Mouse (Mus musculus) ovary, adult 18-20 months (tissue): ENCODE measurements around the gene Ngdn.
"Not testable (repeated sequence)": the region's sequence is repeated elsewhere in the genome, so short reads cannot be mapped to it uniquely, and the experiment has no call there.

ENCODE experiments used
- DNase-seq: peaks from one replicate; pipeline ENCODE4 v3.0.0; 2022; ENCODE audit warnings: low spot score, mixed read lengths

The Ngdn gene

DNA sequence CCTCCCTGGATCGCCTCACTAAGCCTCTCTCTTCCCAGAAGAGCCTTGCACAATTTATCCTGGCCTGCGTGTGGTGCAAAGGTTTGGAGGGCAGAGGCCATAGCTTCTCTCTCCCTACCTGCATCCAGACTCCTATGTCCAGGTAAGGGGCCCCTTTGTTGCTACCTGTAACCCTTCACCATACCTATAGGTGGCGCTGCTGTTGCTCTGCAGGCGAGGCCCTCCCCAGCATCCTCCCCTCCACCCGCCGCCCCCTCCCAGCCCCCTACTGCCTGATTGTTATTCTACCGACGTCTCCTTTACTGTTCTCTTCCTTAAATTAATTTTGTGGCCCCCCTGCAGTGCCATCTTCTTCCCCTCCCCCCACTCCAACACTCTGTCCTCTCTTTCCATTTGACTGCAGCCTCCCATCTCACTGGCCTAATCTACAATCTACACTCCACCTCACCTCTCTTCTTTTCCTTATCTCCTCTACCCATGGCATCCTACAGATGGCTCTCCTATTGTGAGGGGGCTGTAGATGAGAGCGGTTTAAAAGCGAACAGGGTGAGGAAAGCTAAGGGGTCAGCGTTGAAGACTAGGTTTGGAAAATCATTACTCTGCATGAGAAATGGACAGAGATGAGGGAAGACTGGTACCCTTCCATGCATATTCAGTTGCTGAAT, 13.9 kb downstream of the Ngdn start:
- no peak for DNase-seq

DNA sequence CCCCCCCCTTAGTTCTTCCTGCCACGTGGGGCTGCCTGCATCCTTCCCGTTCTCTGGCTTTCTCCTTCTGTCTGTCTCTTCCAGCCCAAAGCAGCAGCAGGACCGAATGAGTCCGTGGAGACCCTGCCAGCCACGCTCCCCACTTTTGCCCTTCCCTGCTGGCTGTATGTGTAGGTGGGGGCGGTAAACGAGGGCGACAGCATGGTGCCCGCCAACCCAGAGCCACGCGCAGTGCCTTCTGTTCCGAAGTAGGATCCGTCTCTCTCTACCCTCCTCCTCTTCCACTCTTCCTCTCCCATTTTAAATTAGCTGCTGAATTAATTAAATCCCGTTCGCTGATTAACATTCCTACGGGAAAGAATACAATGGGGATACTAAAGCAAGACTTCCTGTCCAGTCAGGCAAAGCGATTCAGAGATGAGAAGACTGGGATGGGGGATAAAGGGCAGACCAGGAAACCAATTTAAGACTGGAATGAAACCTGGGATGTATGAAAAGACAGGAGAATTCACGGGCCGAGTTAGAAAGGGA, 17.5 kb downstream of the Ngdn start:
- no peak for DNase-seq

DNA sequence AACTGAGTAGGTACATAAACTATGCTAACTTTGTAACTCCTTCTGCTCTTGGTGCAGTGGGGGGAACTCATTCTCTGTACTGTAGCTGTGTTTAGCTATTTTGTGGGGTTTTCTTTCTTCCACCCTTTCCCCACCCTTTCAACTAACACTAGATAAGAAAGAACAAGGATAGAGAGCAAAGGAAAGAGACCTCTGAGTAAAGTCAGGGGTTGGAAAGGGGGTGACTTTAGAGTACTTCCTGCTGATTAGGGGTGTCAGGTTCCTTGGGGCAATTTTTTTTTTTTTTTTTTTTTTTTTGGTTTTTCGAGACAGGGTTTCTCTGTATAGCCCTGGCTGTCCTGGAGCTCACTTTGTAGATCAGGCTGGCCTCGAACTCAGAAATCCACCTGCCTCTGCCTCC, 28.4 kb downstream of the Ngdn start:
- not testable (repeated sequence) for DNase-seq

DNA sequence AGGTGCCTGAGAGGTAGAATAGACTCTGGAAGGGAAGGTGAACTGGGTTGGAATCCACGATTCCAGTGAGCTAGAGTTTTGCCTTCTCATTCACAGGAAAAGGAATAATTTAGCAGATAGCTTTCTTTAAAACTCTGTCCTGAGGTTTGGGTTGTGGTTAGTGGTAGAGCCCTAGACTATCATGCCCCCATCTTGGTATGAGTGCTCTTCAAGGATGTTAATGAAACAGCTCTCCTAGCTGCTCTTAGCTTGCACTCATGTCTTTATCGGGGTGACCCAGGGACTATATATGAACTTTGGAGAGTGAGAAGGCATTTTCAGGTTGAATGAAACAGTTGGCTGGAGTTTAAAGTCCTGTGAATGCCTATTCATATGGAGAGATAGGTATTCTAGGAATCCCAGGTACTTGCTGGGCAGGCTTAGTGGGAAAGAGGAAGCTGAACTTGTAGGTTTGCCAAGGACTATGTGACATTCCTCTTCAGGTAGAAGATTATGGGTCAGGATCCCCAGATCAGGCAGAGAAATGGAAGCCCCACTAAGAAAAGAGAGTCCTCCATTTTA, 32.8 kb downstream of the Ngdn start:
- DNase-seq = no peak

DNA sequence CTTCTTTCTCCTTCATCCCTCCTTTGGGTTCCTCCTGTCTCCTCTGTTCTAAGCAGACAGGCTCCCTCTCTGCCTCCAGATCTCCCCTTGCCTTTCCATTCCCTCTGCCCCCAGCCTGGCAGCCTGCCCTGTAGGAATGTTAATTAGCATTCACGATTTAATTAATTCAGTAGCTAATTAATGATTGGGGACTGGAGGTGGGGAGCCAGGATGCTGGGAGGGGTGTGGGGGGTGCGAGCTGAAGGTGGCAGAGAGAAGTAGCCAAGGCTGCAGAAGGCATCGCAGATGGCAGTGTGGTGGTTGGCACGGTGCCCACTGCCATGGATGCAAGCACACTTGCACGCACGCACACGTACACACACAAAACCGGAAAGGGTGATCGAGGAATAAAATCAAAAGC, 37.2 kb downstream of the Ngdn start:
- no peak for DNase-seq

DNA sequence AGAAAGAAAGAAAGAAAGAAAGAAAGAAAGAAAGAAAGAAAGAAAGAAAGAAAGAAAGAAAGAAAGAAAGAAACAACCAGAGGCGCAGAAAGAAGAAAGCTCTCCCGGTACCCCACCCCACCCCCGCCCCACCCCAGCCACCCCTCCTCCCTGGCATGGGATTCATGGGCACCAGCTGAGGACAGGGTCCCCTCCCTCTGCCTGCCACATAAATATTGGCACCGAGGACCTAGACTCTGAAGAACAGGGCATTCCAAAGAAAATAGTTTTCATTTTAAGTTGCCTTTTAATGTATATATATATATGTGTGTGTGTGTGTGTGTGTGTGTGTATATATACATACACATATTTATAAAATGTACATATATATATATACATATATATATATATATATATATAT, 37.8 kb downstream of the Ngdn start:
- DNase-seq = no peak

DNA sequence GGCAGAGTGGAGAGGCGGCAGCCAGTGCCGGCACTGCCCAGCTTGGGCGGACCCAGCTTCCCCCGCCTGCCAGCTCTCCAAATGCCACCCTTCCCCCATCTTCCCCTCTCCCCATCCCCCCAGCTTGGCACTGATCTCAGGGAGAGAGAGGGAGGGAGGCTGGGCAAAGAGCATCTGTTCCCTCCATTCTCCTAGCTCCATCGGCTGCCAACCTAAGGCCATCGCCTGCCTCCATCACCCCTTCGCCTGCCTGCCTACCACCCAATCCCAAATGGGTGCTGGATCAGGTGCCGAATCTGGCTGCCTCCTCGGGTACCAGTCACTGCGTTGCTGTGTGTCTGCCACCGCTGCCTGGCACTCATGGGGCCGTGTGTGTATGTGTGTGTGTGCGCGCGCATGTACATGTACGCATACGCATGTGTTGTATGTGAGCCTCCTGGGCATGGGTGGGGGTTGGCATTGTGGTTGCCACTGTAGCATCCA, 38.5 kb downstream of the Ngdn start:
- DNase-seq = no peak

DNA sequence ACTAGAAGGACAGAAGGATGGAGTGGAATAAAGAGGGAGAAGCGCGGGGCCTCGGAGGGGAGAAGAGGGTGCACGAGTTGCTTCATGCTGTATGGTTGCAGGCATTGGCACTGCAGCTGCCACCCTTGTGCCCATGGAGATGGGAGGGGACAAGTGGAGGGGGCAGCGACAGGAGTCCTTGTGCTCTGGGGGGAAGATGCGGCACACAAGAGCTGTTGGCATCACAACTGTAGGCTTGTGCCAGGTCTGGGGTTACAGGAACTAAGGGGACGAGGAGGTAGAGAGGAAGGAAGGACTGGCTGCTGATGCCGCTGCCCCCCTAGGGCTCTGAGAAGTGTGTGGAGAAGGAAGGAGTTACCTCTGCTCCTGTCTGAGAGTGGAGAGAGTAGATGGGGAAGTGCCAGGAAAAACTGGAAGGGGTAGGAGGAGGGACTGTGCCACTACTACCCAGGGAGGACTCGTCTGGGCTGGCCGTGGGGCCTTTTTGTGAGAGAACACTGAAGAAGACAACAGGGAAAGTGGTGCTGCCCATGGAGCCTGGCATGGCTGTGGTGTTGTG, 39.0 kb downstream of the Ngdn start:
- no peak for DNase-seq

DNA sequence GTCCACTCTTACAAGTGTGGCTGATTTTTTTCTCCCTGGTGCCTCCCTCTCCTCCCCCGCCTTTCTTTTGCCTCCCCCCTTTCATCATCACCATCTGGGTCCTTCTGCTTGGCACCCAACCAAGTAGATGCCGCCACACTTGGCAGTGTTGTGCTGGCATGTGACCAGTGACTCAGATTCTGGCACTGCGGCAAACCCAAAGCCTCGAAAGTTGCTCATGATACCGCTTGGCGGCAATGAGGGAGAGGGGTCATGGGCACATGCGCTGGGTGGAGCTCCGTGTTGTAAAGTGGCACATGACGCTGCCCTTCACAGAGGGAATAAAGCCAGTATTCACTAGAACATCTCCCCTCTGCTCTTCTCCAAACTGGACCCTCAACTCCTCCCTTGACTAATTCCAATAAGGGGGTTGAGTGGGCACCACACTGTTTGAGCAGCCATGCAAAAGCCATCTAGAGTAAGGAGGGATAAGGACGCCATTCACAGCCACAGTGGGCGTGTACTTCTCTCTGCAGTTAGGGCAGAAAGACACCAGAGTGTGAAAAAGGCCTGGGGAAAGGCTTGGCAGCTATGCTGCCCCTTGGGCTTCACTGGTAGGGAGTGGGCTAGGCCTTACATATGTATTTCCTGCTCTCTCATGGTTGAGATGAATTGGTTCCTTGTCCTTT, 40.0 kb downstream of the Ngdn start:
- DNase-seq = peak; percentile 83

DNA sequence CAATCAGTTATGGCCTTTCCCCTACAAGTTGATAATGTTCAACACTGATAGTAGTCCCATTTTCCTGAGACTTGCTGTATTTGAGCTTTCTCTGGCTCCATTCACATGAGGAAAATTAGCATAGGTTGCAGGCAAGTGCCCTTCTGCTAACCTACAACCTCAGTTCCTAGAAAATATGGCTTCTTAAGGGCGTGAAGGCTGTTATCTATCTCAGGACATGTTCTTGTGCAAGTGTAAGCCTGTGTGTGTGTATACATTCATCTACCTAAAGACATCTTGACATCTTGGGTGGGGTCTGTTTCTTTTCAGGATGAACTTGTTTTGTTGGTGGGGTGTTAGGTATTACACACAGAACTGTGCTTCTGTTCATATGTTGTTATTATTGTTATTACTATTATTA, 43.8 kb downstream of the Ngdn start:
- DNase-seq = no peak

DNA sequence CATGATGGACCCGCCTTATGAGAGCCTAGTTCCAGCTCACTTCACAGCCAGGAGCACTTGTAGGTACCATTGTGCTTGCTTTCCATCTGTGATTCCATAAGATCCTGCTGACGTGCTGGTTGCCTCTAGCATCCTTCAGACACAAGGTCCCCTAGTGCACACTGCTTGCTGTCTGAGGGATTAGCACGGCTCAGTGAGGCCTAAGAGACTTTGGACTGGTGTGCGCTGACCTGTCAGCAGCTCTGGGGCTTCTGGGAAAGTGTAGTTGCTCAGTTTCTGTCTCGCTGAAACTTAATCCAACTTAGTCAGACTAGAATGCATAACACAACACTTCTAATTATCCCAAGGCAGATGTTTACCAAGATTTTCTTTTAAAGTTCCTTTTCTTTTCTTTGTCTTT, 44.7 kb downstream of the Ngdn start:
- no peak for DNase-seq

DNA sequence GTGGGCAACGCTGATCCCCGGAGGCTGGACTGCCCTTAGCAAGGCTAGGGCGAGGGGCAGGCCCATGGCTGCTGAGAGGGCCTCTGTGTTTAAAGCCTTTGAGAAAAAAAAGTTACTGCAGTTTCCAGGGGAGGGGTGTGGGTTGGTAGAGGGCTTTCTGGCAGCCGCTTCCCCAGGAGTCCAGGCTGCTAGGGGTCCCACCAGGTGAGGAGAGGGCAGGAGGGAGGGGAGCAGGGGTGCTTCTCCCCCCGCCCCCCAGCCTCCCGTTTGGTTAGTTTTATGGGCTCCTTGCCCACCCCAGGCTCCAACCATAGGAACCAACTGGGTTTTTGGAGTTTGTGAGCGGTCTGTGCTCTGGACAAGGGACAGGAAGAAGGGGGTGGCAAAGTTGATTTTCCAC, 46.6 kb downstream of the Ngdn start:
- no peak for DNase-seq

DNA sequence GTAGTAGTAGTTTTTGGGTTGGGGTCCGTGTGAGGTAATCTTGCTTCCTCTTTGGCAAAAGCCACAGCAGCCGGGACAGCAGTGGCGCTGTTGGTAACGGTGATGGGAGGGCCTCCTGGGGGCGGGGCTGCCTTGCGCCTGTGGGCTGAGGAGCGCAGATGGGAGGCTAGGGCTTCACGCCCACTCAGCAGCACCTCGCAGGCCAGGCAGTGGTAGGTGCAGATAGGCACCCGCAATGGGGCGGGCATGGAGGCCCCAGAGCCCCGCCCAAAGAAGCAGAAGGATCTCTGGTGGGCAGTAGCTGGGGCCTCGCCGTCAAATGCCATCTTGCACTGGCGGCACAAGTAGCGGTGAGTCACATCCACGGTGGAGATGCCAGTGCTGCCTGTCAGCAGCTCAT, 47.4 kb downstream of the Ngdn start:
- no peak for DNase-seq

DNA sequence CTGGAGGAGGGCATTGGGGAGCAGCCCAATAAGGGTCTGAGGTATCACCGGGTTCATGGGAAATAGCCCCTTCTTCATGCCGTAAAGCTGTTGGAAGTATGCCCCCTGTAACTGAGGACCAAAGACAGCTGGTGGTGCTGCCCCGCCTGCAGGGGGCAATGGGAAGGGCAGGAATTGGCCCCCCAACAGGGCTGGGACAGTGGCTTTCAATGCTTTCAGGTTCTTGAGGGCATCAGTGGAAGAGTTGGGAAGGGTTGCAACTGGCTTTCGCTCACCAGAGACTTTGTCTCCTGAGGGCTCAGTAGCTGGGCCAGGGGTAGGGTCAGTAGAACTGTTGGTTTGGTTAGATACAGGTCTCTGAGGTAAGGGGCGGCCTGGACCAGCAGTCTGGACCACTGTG, 47.9 kb downstream of the Ngdn start:
- DNase-seq = no peak

DNA sequence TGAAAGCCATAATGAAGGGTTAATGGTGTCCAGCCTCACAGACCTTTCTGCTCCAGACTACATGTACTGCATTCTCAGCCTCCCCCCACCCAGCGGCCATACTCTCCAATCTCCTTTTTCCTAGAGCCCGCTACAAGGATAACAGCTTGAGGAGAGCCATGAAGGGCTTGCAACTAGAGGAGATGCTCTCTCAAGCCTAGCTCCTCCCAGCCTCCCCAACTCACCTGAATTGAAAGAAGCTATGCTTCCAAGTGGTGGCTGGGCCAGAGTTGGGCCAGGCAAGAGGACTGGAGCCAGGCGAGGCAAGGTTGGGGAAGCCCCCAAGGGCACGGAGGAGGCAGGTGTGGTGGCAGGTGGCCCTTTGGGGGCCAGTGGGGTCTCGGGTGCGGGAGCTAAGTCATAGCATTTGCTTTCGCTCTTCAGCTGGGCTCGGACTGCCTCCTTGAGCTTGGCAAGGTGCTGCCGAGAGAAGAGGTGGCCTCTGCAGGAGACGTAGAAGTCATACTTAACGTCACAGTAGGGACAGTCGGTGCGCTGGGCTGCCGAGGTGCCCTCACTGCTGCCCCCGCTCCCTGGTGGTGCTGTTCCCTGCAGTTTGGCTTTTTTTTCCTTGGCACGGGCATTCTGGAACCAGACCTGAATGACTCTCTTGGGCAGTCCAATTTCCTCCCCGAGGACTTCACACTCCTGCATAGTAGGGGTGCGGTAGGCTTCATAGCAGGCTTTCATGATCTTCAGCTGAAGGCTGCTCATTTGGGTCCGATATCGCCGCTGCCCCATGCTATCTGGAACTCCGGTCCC, 48.5 kb downstream of the Ngdn start:
- no peak for DNase-seq

DNA sequence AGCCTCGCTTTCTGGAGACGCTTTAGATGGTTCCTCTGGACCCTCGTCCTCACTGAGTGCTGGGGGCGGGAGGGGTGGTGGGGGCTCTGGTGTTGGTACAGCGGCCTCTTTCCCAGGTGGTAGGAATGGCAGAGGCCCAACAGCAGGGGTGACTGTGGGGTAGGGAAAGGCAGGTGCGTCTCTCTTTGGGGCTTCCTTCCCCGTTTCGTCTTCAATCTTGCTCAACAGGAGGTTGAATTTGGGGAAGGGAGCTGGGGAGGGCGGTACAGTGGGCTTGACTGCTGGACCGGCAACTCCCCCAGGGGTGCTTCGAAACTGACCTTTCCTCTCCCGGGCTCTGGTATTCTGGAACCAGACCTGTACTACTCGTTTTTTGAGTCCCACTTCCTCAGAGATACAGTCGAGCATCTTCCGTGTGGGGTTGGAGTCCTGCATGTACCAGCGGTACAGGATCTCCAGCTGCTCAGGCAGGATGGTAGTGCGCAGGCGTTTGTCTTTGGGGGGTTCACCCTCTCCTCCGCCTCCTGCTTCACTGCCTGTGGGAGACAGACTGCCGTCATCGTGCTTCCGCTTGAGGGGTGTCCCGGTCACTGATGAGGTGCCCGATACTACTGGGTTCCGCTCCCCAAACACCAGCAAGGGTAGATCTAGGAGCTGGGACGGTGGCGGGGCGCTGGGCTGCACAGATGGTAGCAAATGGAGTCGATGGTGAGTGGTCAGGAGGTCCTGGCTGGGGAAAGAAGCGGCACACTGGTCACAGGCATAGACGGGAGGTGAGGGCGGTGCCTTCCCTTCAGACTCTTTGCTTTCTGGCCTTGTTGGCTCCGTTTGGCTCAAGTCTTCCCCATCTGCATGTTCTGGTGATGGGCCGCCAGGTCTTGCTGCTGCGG, 49.5 kb downstream of the Ngdn start:
- DNase-seq = no peak

DNA sequence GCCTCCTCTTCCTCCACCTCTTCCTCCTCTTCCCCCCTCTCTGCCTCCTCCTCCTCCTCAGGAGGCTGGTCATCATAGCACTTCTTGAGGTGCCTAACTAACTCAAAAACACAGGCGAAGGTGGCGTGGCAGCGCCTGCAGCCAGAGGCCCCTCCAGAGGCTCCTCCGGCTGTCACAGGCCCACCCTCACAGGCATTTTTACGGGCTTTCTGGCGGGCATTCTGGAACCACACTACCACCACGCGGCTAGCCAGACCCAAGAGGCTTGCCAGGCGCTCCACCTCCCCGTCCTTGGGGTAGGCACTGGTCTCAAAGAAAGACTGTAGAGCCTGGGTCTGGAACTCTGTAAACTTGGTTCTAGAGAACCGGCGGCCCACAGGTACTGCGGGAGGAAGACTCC, 50.1 kb downstream of the Ngdn start:
- no peak for DNase-seq

DNA sequence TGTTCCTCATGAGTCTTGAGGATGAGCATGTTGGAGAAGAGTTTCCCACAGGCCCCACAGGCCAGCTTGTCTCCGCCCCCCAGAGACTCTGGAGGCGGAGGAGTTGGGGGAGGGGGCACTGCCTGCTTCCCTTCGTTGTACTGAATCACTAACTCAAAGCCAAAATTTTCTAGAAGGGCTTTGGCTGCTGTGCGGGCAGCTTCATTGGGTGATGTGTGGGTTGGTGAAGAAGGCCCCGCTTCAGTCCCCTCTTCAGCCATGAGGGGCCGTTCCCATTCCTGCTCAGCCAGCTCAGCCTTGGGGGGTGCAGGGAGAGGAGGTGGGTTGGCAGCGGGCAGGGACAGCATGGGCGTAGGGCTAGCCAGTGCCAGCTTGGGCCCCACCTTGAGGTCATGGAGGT, 50.8 kb downstream of the Ngdn start:
- DNase-seq = no peak

DNA sequence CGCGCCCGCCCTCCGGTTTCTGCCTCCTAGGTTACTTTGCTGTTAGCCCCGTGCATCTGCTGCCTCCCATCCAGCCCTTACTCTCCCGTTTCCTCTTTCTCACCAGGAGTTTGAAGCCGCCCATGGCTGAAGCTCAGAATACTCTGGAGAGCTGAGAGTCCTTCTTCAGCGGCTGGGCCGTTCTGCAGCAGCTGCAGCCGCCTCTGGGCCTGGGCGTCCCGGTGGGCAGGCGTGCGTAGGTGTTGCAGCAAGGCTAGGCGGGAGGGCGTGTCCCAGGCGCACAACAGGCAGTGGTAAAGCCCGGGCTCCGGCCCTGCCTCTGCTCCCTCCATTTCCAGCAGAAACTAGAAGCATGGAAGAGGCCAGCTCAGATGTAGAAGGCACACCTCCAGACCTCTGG, 56.5 kb downstream of the Ngdn start:
- DNase-seq = no peak
